Mouse (Mus musculus) MEL-GATA-1-ER (cell line): ENCODE data around the gene I0C0044D17Rik.

Experiments used
- DNase-seq: peaks from one replicate; pipeline ENCODE4 v3.0.0-alpha.2; 2012; ENCODE audit warnings: low read depth; ENCODE audit errors: extremely low read depth

Gene I0C0044D17Rik

GRCm38 (mm10) chr4:98777464-98777863 is 46.2 kb downstream of the I0C0044D17Rik start:
- no peak for DNase-seq

GRCm38 (mm10) chr4:98776721-98777427 is 46.8 kb downstream of the I0C0044D17Rik start:
- DNase-seq, result no peak

GRCm38 (mm10) chr4:98773785-98774184 is 49.9 kb downstream of the I0C0044D17Rik start:
- no peak for DNase-seq
